Mouse (Mus musculus): ENCODE measurements around the gene Olfr986. TPM values are rescaled to one million over a fixed set of nuclear protein-coding genes. Genes with fewer than 3 reads are reported as not detected.
"Not testable (repeated sequence)": the region's sequence is repeated elsewhere in the genome, so short reads cannot be mapped to it uniquely, and the experiment has no call there.

The Olfr986 gene
- polyA plus RNA-seq (2015; fragmentation: Nextera tagmentation; extraction: Ambion mirVana), result not detected in 2 replicates

GRCm38 (mm10) chr9:40180620-40181019 lies at the start of gene Olfr986:
Gene Olfr986 (plus strand): TSS chr9:40180920.
- ATAC-seq (replicated peaks; ENCODE audit: extremely low read depth, insufficient read depth, low FRiP score), result no peak
- H3K9me3 ChIP-seq (replicated peaks; ENCODE audit: control insufficient read depth, low read length), result no peaks in the 10 kb centered on the region
- H3K4me3 ChIP-seq (ENCODE audit: low read length), result no peak within 1 kb of the TSS
- 80% methylated on average over 5 of the region's 5 CpGs for WGBS
- no peak within 1 kb of the TSS for H3K4me2 ChIP-seq (ENCODE audit: low read depth, low read length)
- H3K9ac ChIP-seq (ENCODE audit: low read length), result no peak within 1 kb of the TSS
- no peaks in the 10 kb centered on the region for H3K27me3 ChIP-seq (ENCODE audit: control insufficient read depth, insufficient read depth, low read length)
- no peak within 1 kb of the TSS for H3K27ac ChIP-seq (ENCODE audit: low read length)
- no peaks in the 10 kb centered on the region for H3K4me1 ChIP-seq (ENCODE audit: control insufficient read depth, insufficient read depth, low read length)
- no peaks in the 10 kb centered on the region for H3K36me3 ChIP-seq (ENCODE audit: control insufficient read depth, insufficient read depth)

DNA sequence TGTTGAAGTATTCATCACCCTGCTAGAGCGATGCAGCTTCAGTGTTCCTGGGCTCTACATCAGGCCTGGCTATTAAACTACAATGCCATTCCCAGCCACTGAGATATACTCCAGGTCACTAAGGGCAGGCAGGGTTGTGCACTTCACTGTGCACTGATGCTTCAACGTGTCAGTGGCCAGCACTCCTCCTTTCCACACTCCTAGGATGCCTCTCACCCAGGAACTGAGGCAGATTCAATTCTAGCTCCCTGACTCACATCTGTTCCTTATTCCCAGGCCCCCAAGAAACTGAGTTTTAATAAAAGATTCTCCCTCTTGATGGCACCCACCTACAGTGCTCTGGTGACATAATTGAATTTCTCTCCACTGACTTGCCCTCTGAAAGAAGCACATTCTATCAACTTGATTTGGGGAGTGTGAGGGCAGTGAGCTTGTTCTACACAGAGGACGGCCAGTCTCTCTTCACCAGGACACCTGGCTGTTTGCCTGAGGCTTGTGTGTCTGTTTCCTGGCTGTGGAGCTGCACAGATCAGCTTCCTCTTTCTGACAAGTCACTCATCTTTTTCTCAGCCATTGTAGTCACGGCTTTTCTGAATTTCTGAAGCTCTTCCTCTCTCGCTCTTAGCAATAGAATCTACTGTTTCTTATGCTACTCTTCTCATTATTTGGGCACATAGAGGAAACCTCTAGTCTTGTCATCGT lies 43.6 kb upstream of the Olfr986 start:
- H3K9me3 ChIP-seq (replicated peaks; ENCODE audit: control insufficient read depth, low read length), result no peaks in the 10 kb centered on the region
- no peak overlapping the region for H3K27ac ChIP-seq (ENCODE audit: low read length)
- no peaks in the 10 kb centered on the region for H3K27me3 ChIP-seq (ENCODE audit: control insufficient read depth, insufficient read depth, low read length)
- ATAC-seq (replicated peaks; ENCODE audit: extremely low read depth, insufficient read depth, low FRiP score), result no peak
- no peak overlapping the region for H3K9ac ChIP-seq (ENCODE audit: low read length)
- no peak overlapping the region for H3K4me2 ChIP-seq (ENCODE audit: low read depth, low read length)
- H3K36me3 ChIP-seq (ENCODE audit: control insufficient read depth, insufficient read depth), result no peaks in the 10 kb centered on the region
- no peak overlapping the region for H3K4me3 ChIP-seq (ENCODE audit: low read length)
- H3K4me1 ChIP-seq (ENCODE audit: control insufficient read depth, insufficient read depth, low read length), result no peaks in the 10 kb centered on the region
- 65% methylated on average over 6 of the region's 6 CpGs for WGBS

- no peak for ATAC-seq (replicated peaks; ENCODE audit: extremely low read depth, insufficient read depth, low FRiP score)
- H3K9me3 ChIP-seq (replicated peaks; ENCODE audit: control insufficient read depth, low read length), result no peaks in the 10 kb centered on the region
- no peaks in the 10 kb centered on the region for H3K4me1 ChIP-seq (ENCODE audit: control insufficient read depth, insufficient read depth, low read length)
- H3K9ac ChIP-seq (ENCODE audit: low read length), result no peak overlapping the region
- H3K27ac ChIP-seq (ENCODE audit: low read length), result no peak overlapping the region
- 49% methylated on average over 4 of the region's 4 CpGs for WGBS
- no peaks in the 10 kb centered on the region for H3K36me3 ChIP-seq (ENCODE audit: control insufficient read depth, insufficient read depth)
- no peak overlapping the region for H3K4me2 ChIP-seq (ENCODE audit: low read depth, low read length)
- H3K4me3 ChIP-seq (ENCODE audit: low read length), result no peak overlapping the region
- no peaks in the 10 kb centered on the region for H3K27me3 ChIP-seq (ENCODE audit: control insufficient read depth, insufficient read depth, low read length)
Measured at GRCm38 (mm10) chr9:40139484-40139883, 41.2 kb upstream of the Olfr986 start.

DNA sequence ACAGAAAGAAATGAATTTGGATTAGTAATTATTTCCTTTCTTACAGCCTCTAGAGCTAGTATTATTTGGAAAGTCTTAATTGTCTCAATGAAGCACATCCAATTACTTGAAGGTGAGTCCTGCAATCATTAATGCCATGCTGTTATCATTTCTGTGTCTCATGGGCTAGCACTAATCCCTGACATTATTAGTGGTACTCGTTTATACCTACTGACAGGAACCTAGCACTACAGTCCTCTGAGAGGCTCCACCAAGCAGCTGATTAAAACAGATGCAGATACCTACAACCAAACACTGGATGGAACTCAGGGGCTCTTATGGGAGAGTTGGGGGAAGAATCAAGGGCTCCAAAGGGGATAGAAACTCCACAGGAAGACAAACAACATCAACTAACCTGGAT lies 39.2 kb upstream of the Olfr986 start:
- WGBS, result 42% methylated on average over 1 of the region's 1 CpGs
- ATAC-seq (replicated peaks; ENCODE audit: extremely low read depth, insufficient read depth, low FRiP score), result no peak
- no peaks in the 10 kb centered on the region for H3K27me3 ChIP-seq (ENCODE audit: control insufficient read depth, insufficient read depth, low read length)
- H3K9ac ChIP-seq (ENCODE audit: low read length), result no peak overlapping the region
- no peak overlapping the region for H3K27ac ChIP-seq (ENCODE audit: low read length)
- no peaks in the 10 kb centered on the region for H3K36me3 ChIP-seq (ENCODE audit: control insufficient read depth, insufficient read depth)
- no peak overlapping the region for H3K4me2 ChIP-seq (ENCODE audit: low read depth, low read length)
- H3K4me3 ChIP-seq (ENCODE audit: low read length), result no peak overlapping the region
- H3K9me3 ChIP-seq (replicated peaks; ENCODE audit: control insufficient read depth, low read length), result no peaks in the 10 kb centered on the region
- no peaks in the 10 kb centered on the region for H3K4me1 ChIP-seq (ENCODE audit: control insufficient read depth, insufficient read depth, low read length)

GRCm38 (mm10) chr9:40155118-40155644 lies 25.5 kb upstream of the Olfr986 start:
- no peaks in the 10 kb centered on the region for H3K4me1 ChIP-seq (ENCODE audit: control insufficient read depth, insufficient read depth, low read length)
- ATAC-seq (replicated peaks; ENCODE audit: extremely low read depth, insufficient read depth, low FRiP score), result no peak
- H3K36me3 ChIP-seq (ENCODE audit: control insufficient read depth, insufficient read depth), result no peaks in the 10 kb centered on the region
- no peak overlapping the region for H3K27ac ChIP-seq (ENCODE audit: low read length)
- H3K9me3 ChIP-seq (replicated peaks; ENCODE audit: control insufficient read depth, low read length), result no peaks in the 10 kb centered on the region
- H3K4me2 ChIP-seq (ENCODE audit: low read depth, low read length), result no peak overlapping the region
- H3K4me3 ChIP-seq (ENCODE audit: low read length), result no peak overlapping the region
- H3K9ac ChIP-seq (ENCODE audit: low read length), result no peak overlapping the region
- WGBS, result 62% methylated on average over 4 of the region's 4 CpGs
- H3K27me3 ChIP-seq (ENCODE audit: control insufficient read depth, insufficient read depth, low read length), result no peaks in the 10 kb centered on the region

- Histone ChIP-seq H3K27me3 (ENCODE audit: control insufficient read depth, insufficient read depth, low read length) (no peaks in the 10 kb centered on the region), H3K36me3 (ENCODE audit: control insufficient read depth, insufficient read depth) (no peaks in the 10 kb centered on the region), H3K4me3 (ENCODE audit: low read length) (no peak overlapping the region), H3K4me1 (ENCODE audit: control insufficient read depth, insufficient read depth, low read length) (no peaks in the 10 kb centered on the region), H3K9ac (ENCODE audit: low read length) (no peak overlapping the region), H3K4me2 (ENCODE audit: low read depth, low read length) (no peak overlapping the region), H3K27ac (ENCODE audit: low read length) (no peak overlapping the region), H3K9me3 (replicated peaks; ENCODE audit: control insufficient read depth, low read length) (no peaks in the 10 kb centered on the region)
- no peak for ATAC-seq (replicated peaks; ENCODE audit: extremely low read depth, insufficient read depth, low FRiP score)
- 93% methylated on average over 1 of the region's 1 CpGs for WGBS
Measured at GRCm38 (mm10) chr9:40166446-40166845, 14.3 kb upstream of the Olfr986 start.

DNA sequence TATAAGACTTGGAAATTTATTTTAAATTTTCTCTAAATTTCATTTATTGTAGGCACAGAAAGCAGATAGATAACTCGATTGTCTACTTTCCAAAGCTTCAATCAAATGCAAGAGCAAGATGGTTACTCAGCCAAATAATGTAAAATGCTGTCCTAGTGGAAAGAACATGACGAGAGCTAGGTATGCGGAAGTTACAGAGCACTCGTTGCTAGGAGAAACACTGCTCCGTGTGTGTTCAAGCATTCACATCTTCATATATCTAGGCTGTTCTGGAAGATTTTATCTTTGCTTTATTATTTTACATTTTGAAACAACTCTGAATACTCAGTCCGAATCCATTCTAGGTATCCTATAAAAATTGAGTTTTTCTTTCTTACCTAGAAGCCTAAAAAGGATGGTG lies 3.7 kb upstream of the Olfr986 start:
- no peak overlapping the region for H3K9ac ChIP-seq (ENCODE audit: low read length)
- ATAC-seq (replicated peaks; ENCODE audit: extremely low read depth, insufficient read depth, low FRiP score), result no peak
- H3K4me2 ChIP-seq (ENCODE audit: low read depth, low read length), result no peak overlapping the region
- no peak overlapping the region for H3K27ac ChIP-seq (ENCODE audit: low read length)
- H3K27me3 ChIP-seq (ENCODE audit: control insufficient read depth, insufficient read depth, low read length), result no peaks in the 10 kb centered on the region
- H3K4me1 ChIP-seq (ENCODE audit: control insufficient read depth, insufficient read depth, low read length), result no peaks in the 10 kb centered on the region
- H3K4me3 ChIP-seq (ENCODE audit: low read length), result no peak overlapping the region
- 76% methylated on average over 6 of the region's 6 CpGs for whole genome bisulfite sequencing
- H3K9me3 ChIP-seq (replicated peaks; ENCODE audit: control insufficient read depth, low read length), result no peaks in the 10 kb centered on the region
- H3K36me3 ChIP-seq (ENCODE audit: control insufficient read depth, insufficient read depth), result no peaks in the 10 kb centered on the region

GRCm38 (mm10) chr9:40185166-40185565 lies 4.4 kb downstream of the Olfr986 start:
- not testable (repeated sequence) for H3K4me1 ChIP-seq (ENCODE audit: control insufficient read depth, insufficient read depth, low read length); ATAC-seq (replicated peaks; ENCODE audit: extremely low read depth, insufficient read depth, low FRiP score); H3K4me2 ChIP-seq (ENCODE audit: low read depth, low read length); H3K27me3 ChIP-seq (ENCODE audit: control insufficient read depth, insufficient read depth, low read length); H3K9me3 ChIP-seq (replicated peaks; ENCODE audit: control insufficient read depth, low read length); H3K36me3 ChIP-seq (ENCODE audit: control insufficient read depth, insufficient read depth); H3K4me3 ChIP-seq (ENCODE audit: low read length); H3K9ac ChIP-seq (ENCODE audit: low read length); H3K27ac ChIP-seq (ENCODE audit: low read length)
- 83% methylated on average over 2 of the region's 2 CpGs for WGBS

GRCm38 (mm10) chr9:40191086-40191876 lies 10.6 kb downstream of the Olfr986 start:
- 84% methylated on average over 9 of the region's 9 CpGs for WGBS
- no peaks in the 10 kb centered on the region for H3K9me3 ChIP-seq (replicated peaks; ENCODE audit: control insufficient read depth, low read length)
- H3K27me3 ChIP-seq (ENCODE audit: control insufficient read depth, insufficient read depth, low read length), result no peaks in the 10 kb centered on the region
- H3K4me2 ChIP-seq (ENCODE audit: low read depth, low read length), result peak overlapping the region; percentile 94
- H3K4me3 ChIP-seq (ENCODE audit: low read length), result peak overlapping the region; percentile 77
- peaks cover 7% of the 10 kb centered on the region for H3K4me1 ChIP-seq (ENCODE audit: control insufficient read depth, insufficient read depth, low read length)
- peak overlapping the region; percentile 80 for H3K27ac ChIP-seq (ENCODE audit: low read length)
- no peak for ATAC-seq (replicated peaks; ENCODE audit: extremely low read depth, insufficient read depth, low FRiP score)
- no peaks in the 10 kb centered on the region for H3K36me3 ChIP-seq (ENCODE audit: control insufficient read depth, insufficient read depth)
- H3K9ac ChIP-seq (ENCODE audit: low read length), result peak overlapping the region; percentile 81
